ENCODE assay signal across 13 mouse cellular contexts in the genomic region with DNA sequence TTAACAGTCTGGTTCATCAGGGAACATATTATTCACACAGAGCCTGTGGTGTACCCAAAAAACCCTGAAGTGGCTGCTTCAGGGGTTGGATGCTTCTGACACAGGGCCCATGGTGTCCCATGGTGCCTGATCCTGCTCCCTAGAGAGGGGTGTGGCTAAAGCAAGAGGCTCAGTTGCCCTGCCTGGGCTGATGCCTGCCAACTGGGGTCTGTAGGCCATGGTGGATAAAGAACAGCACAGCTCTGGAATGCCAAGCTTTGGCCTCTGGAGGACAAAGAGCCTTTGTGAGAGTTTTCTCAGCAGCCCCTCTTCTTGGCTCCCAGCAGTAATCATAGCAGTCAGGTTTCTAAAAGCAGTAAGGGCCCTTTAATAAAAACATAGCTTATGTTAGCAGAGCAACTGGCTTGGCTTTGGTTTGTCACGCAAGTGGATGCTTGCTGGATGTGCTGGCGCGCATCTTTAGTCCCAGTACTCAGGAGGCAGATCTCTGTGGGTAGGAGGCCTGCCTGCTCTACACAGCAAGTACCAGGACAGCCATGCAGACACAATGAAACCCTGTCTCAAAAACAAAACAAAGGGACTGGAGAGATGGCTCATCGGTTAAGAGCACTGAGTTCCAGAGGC. TPM values are rescaled to one million over a fixed set of nuclear protein-coding genes. Genes with fewer than 3 reads are reported as not detected.
DNase-seq lines count a peak whose midpoint lies in the region; ATAC-seq lines count a peak whose summit lies in the region.
"Had no signal": no experiment of that assay in that cellular context is flagged by ENCODE, and none has a peak within 500 bp of the region (broad histone marks: within the 10 kb centered on the region; RNA-seq: fewer than 3 reads in every experiment).

No protein-coding gene starts in this region.

- ATAC-seq in embryonic facial prominence, embryonic 13.5 days (ENCODE audit: insufficient number of reproducible peaks, insufficient read depth, low FRiP score, low TSS enrichment, low read depth) = no peak; the same call in 1 of the 2 replicates
- peak; percentile 78; the same call in 1 of the 2 replicates for ATAC-seq in hindbrain, embryonic 14.5 days (ENCODE audit: low FRiP score)
- ATAC-seq in midbrain, embryonic 16.5 days = peak; percentile 59; the same call in 1 of the 2 replicates
- ATAC-seq in megakaryocyte progenitor cell, adult 5-6 weeks (replicated peaks; ENCODE audit: poor library complexity) = no peak

- H3K36me3 ChIP-seq in embryonic facial prominence, embryonic 13.5 days = peaks cover 42% of the 10 kb centered on the region
- peaks cover 40% of the 10 kb centered on the region for H3K36me3 ChIP-seq in hindbrain, embryonic 14.5 days (replicated peaks; ENCODE audit: control insufficient read depth, insufficient read depth)
- H3K36me3 ChIP-seq in midbrain, embryonic 16.5 days (ENCODE audit: control insufficient read depth, insufficient read depth, low read length) = peaks cover 16% of the 10 kb centered on the region

- no peaks in the 10 kb centered on the region for H3K9me3 ChIP-seq in embryonic facial prominence, embryonic 13.5 days
- H3K9me3 ChIP-seq in hindbrain, embryonic 14.5 days (ENCODE audit: control insufficient read depth, low read length) = no peaks in the 10 kb centered on the region
- no peaks in the 10 kb centered on the region for H3K9me3 ChIP-seq in midbrain, embryonic 16.5 days (replicated peaks; ENCODE audit: control insufficient read depth, low read length, poor library complexity, severe bottlenecking)

- H3K27me3 ChIP-seq in embryonic facial prominence, embryonic 13.5 days = no peaks in the 10 kb centered on the region
- H3K27me3 ChIP-seq in hindbrain, embryonic 14.5 days (ENCODE audit: control insufficient read depth, insufficient read depth, low read length) = no peaks in the 10 kb centered on the region
- no peaks in the 10 kb centered on the region for H3K27me3 ChIP-seq in midbrain, embryonic 16.5 days (ENCODE audit: control insufficient read depth, insufficient read depth, low read depth, low read length)

- no peak overlapping the region for H3K4me3 ChIP-seq in embryonic facial prominence, embryonic 13.5 days
- H3K4me3 ChIP-seq in hindbrain, embryonic 14.5 days (replicated peaks; ENCODE audit: low read length) = no peak overlapping the region
- no peak overlapping the region for H3K4me3 ChIP-seq in midbrain, embryonic 16.5 days (ENCODE audit: low read depth, low read length)
- H3K4me3 ChIP-seq: heart, adult 2 months had no signal

- H3K4me2 ChIP-seq in embryonic facial prominence, embryonic 13.5 days = no peak overlapping the region
- H3K4me2 ChIP-seq in hindbrain, embryonic 14.5 days (replicated peaks) = no peak overlapping the region
- H3K4me2 ChIP-seq in midbrain, embryonic 16.5 days (ENCODE audit: low read length) = no peak overlapping the region

- 57% methylated on average over 4 of the region's 4 CpGs for WGBS in embryonic facial prominence, embryonic 13.5 days
- 45% methylated on average over 4 of the region's 4 CpGs for WGBS in hindbrain, embryonic 14.5 days
- WGBS in midbrain, embryonic 16.5 days = 58% methylated on average over 4 of the region's 4 CpGs

- H3K27ac ChIP-seq in embryonic facial prominence, embryonic 13.5 days = peak overlapping the region; percentile 68; the same call in 1 of the 2 replicates
- H3K27ac ChIP-seq in hindbrain, embryonic 14.5 days = peak overlapping the region; percentile 62; the same call in 1 of the 2 replicates
- H3K27ac ChIP-seq in midbrain, embryonic 16.5 days (ENCODE audit: low read length) = no peak overlapping the region
- H3K27ac ChIP-seq: heart, adult 2 months had no signal

- peak; percentile 46 for DNase-seq in left cerebral cortex, postnatal 4 days
- DNase-seq in left cerebral cortex, adult 18-20 months (ENCODE audit: low spot score in 2 of 2) = no peak
- DNase-seq in hindbrain, embryonic 14.5 days (ENCODE audit: low spot score) = no peak
- DNase-seq in ovary, postnatal 36 days (ENCODE audit: low spot score) = no peak
- no peak for DNase-seq in urinary bladder, postnatal 36 days (ENCODE audit: low spot score in 2 of 2)
- DNase-seq: heart, adult 2 months; kidney, postnatal 14 days had no signal

- peaks cover under 1% of the 10 kb centered on the region for H3K4me1 ChIP-seq in embryonic facial prominence, embryonic 13.5 days
- 0 out of 2 replicates have a peak, but pooled peaks cover 3% of the 10 kb centered on the region for H3K4me1 ChIP-seq in hindbrain, embryonic 14.5 days (replicated peaks; ENCODE audit: control insufficient read depth, insufficient read depth, low read length)
- peaks cover under 1% of the 10 kb centered on the region for H3K4me1 ChIP-seq in midbrain, embryonic 16.5 days (ENCODE audit: control insufficient read depth, insufficient read depth, low read length)

- no peak overlapping the region for H3K9ac ChIP-seq in embryonic facial prominence, embryonic 13.5 days
- H3K9ac ChIP-seq in hindbrain, embryonic 14.5 days = no peak overlapping the region
- H3K9ac ChIP-seq in midbrain, embryonic 16.5 days (ENCODE audit: low read depth, low read length) = no peak overlapping the region

- intact Hi-C loops in left cerebral cortex, postnatal 4 days (cut with DNase I) = no loop called here

RNA-seq across cellular contexts. Expression of gene Cops9, which starts 6.7 kb away (rescaled TPM):
- total RNA-seq in left cerebral cortex, postnatal 4 days (2021) = 100 to 1,000 TPM; 231 to 252 TPM
- total RNA-seq in left cerebral cortex, adult 18-20 months (2021) = 100 to 1,000 TPM; 214 to 225 TPM
- 391 and 404 TPM in 2 replicates for polyA plus RNA-seq in embryonic facial prominence, embryonic 13.5 days (2015; fragmentation: Nextera tagmentation; extraction: Ambion mirVana)
- polyA plus RNA-seq in hindbrain, embryonic 14.5 days (2014; fragmentation: Nextera tagmentation; extraction: Ambion mirVana) = 553 and 683 TPM in 2 replicates
- 492 and 521 TPM in 2 replicates for polyA plus RNA-seq in midbrain, embryonic 16.5 days (2015; fragmentation: Nextera tagmentation; extraction: Ambion mirVana)
- total RNA-seq in megakaryocyte progenitor cell, adult 5-6 weeks (2015) = 149 and 186 TPM in 2 replicates
- 108 and 180 TPM in 2 replicates for total RNA-seq in megakaryocyte progenitor cell, adult 5-6 weeks (2017)

RNA-seq across cellular contexts. Expression of gene Otos, which starts 13.6 kb away (rescaled TPM):
- total RNA-seq in left cerebral cortex, postnatal 4 days (2021) = not detected
- not detected for total RNA-seq in left cerebral cortex, adult 18-20 months (2021)
- polyA plus RNA-seq in embryonic facial prominence, embryonic 13.5 days (2015; fragmentation: Nextera tagmentation; extraction: Ambion mirVana) = not detected in 2 replicates
- polyA plus RNA-seq in hindbrain, embryonic 14.5 days (2014; fragmentation: Nextera tagmentation; extraction: Ambion mirVana) = 0.31 TPM in 1 of 2 replicates, not detected in the other
- polyA plus RNA-seq in midbrain, embryonic 16.5 days (2015; fragmentation: Nextera tagmentation; extraction: Ambion mirVana) = 0.65 TPM in 1 of 2 replicates, not detected in the other
- total RNA-seq in megakaryocyte progenitor cell, adult 5-6 weeks (2015) = 2.4 and 5.2 TPM in 2 replicates
- 2.7 and 5.0 TPM in 2 replicates for total RNA-seq in megakaryocyte progenitor cell, adult 5-6 weeks (2017)
- total RNA-seq: adrenal gland, adult 18-20 months; heart, adult 2 months had no signal
- polyA plus RNA-seq: heart, adult 2 months; testis, adult 2 months had no signal

RNA-seq across cellular contexts. Expression of gene Olfr12, which starts 17.5 kb away (rescaled TPM):
- total RNA-seq in left cerebral cortex, postnatal 4 days (2021) = not detected
- not detected for total RNA-seq in left cerebral cortex, adult 18-20 months (2021)
- polyA plus RNA-seq in embryonic facial prominence, embryonic 13.5 days (2015; fragmentation: Nextera tagmentation; extraction: Ambion mirVana) = not detected in 2 replicates
- not detected in 2 replicates for polyA plus RNA-seq in hindbrain, embryonic 14.5 days (2014; fragmentation: Nextera tagmentation; extraction: Ambion mirVana)
- polyA plus RNA-seq in midbrain, embryonic 16.5 days (2015; fragmentation: Nextera tagmentation; extraction: Ambion mirVana) = not detected in 2 replicates
- total RNA-seq in megakaryocyte progenitor cell, adult 5-6 weeks (2015) = not detected in 2 replicates
- total RNA-seq in megakaryocyte progenitor cell, adult 5-6 weeks (2017) = not detected in 2 replicates
- total RNA-seq: adrenal gland, adult 18-20 months; heart, adult 2 months had no signal
- polyA plus RNA-seq: heart, adult 2 months; liver, embryonic 16.5 days had no signal

RNA-seq across cellular contexts. Expression of gene Olfr1410, which starts 29.5 kb away (rescaled TPM):
- total RNA-seq in left cerebral cortex, postnatal 4 days (2021) = not detected
- total RNA-seq in left cerebral cortex, adult 18-20 months (2021) = not detected
- polyA plus RNA-seq in embryonic facial prominence, embryonic 13.5 days (2015; fragmentation: Nextera tagmentation; extraction: Ambion mirVana) = not detected in 2 replicates
- polyA plus RNA-seq in hindbrain, embryonic 14.5 days (2014; fragmentation: Nextera tagmentation; extraction: Ambion mirVana) = not detected in 2 replicates
- polyA plus RNA-seq in midbrain, embryonic 16.5 days (2015; fragmentation: Nextera tagmentation; extraction: Ambion mirVana) = not detected in 2 replicates
- not detected in 2 replicates for total RNA-seq in megakaryocyte progenitor cell, adult 5-6 weeks (2015)
- not detected in 2 replicates for total RNA-seq in megakaryocyte progenitor cell, adult 5-6 weeks (2017)
- total RNA-seq: adrenal gland, adult 18-20 months; heart, adult 2 months had no signal
- polyA plus RNA-seq: heart, adult 2 months; liver, embryonic 16.5 days had no signal

RNA-seq across cellular contexts. Expression of gene Olfr1411, which starts 40.9 kb away (rescaled TPM):
- not detected for total RNA-seq in left cerebral cortex, postnatal 4 days (2021)
- total RNA-seq in left cerebral cortex, adult 18-20 months (2021) = not detected
- not detected in 2 replicates for polyA plus RNA-seq in embryonic facial prominence, embryonic 13.5 days (2015; fragmentation: Nextera tagmentation; extraction: Ambion mirVana)
- polyA plus RNA-seq in hindbrain, embryonic 14.5 days (2014; fragmentation: Nextera tagmentation; extraction: Ambion mirVana) = not detected in 2 replicates
- not detected in 2 replicates for polyA plus RNA-seq in midbrain, embryonic 16.5 days (2015; fragmentation: Nextera tagmentation; extraction: Ambion mirVana)
- not detected in 2 replicates for total RNA-seq in megakaryocyte progenitor cell, adult 5-6 weeks (2015)
- total RNA-seq in megakaryocyte progenitor cell, adult 5-6 weeks (2017) = not detected in 2 replicates
- total RNA-seq: adrenal gland, adult 18-20 months; heart, adult 2 months had no signal
- polyA plus RNA-seq: heart, adult 2 months; liver, embryonic 16.5 days; testis, adult 2 months had no signal

Comparison
In these comparisons a context has a peak if more than half of its experiments do, and no peak if none do; other contexts are left out.
1. ATAC-seq: peak in hindbrain, embryonic 14.5 days (single experiment) and midbrain, embryonic 16.5 days (single experiment); none in embryonic facial prominence, embryonic 13.5 days (single experiment) and megakaryocyte progenitor cell, adult 5-6 weeks (single experiment).